Mouse (Mus musculus): ENCODE measurements around the gene Fbxo40.

- TF ChIP-seq CTCF (IDR thresholded peaks at IDR 0.05; ENCODE audit: borderline replicate concordance, extremely low read depth, insufficient read depth, insufficient read length), result no peak
- no peak for TF ChIP-seq POLR2A (IDR thresholded peaks at IDR 0.05; ENCODE audit: borderline replicate concordance, extremely low read depth, insufficient read depth, insufficient read length, poor library complexity, severe bottlenecking)
Observed at GRCm38 (mm10) chr16:36931976-36932375, 58.3 kb downstream of the Fbxo40 start.
